In genomic region chr10:39540012-39540647, GRCm38 (mm10) we compare ENCODE assay signal across 8 mouse cellular contexts.
DNase-seq lines count a peak whose midpoint lies in the region; ATAC-seq lines count a peak whose summit lies in the region.

No protein-coding gene starts in this region.

- intact Hi-C loops in heart, postnatal 14 days (cut with DNase I) = no loop called here

- H3K4me2 ChIP-seq in midbrain, embryonic 12.5 days (replicated peaks) = no peak overlapping the region

- no peaks in the 10 kb centered on the region for H3K9me3 ChIP-seq in midbrain, embryonic 12.5 days

- peak; percentile 82 for DNase-seq in heart, adult 11 months
- DNase-seq in heart, postnatal 14 days = no peak
- no peak for DNase-seq in right cerebral cortex, postnatal 14 days
- DNase-seq in spleen, adult 12 weeks (ENCODE audit: low spot score) = no peak
- DNase-seq in ovary, postnatal 10 days (ENCODE audit: low spot score) = no peak

- ATAC-seq in common myeloid progenitor, adult 5-6 weeks (replicated peaks; ENCODE audit: low read depth, poor library complexity, severe bottlenecking) = peak; percentile 62
- ATAC-seq in hematopoietic stem cell, adult 5-6 weeks (replicated peaks in 1 of 2; ENCODE audit: insufficient read depth in 1 of 2, low FRiP score in 2 of 2, low TSS enrichment in 1 of 2, low read depth in 1 of 2, poor library complexity in 2 of 2, severe bottlenecking in 2 of 2) = peak; percentile 34 to 56
- no peak for ATAC-seq in midbrain, embryonic 12.5 days (ENCODE audit: low FRiP score, low read depth)

- H3K4me1 ChIP-seq in midbrain, embryonic 12.5 days = peaks cover 60% of the 10 kb centered on the region

- no peak overlapping the region for H3K4me3 ChIP-seq in midbrain, embryonic 12.5 days

- no peaks in the 10 kb centered on the region; the same call in 1 of the 2 replicates for H3K27me3 ChIP-seq in midbrain, embryonic 12.5 days

- H3K36me3 ChIP-seq in midbrain, embryonic 12.5 days = peaks cover 11% of the 10 kb centered on the region; the same call in 1 of the 2 replicates

- peak overlapping the region; percentile 88 for H3K27ac ChIP-seq in midbrain, embryonic 12.5 days (replicated peaks)

- no peak overlapping the region; the same call in 1 of the 2 replicates for H3K9ac ChIP-seq in midbrain, embryonic 12.5 days (replicated peaks)

- WGBS in midbrain, embryonic 12.5 days = 40% methylated on average over 9 of the region's 9 CpGs
